Mouse (Mus musculus): ENCODE measurements around the gene Susd6.
"Not testable (repeated sequence)": the region's sequence is repeated elsewhere in the genome, so short reads cannot be mapped to it uniquely, and the experiment has no call there.

Susd6 gene

GRCm38 (mm10) chr12:80812510-80812820 is 22.2 kb downstream of the Susd6 start:
- no peak for DNase-seq (ENCODE audit: low read depth in 2 of 2, low spot score in 2 of 2)

- no peak for DNase-seq (ENCODE audit: low read depth in 2 of 2, low spot score in 2 of 2)
Observed at GRCm38 (mm10) chr12:80813456-80813855, 23.1 kb downstream of the Susd6 start.

GRCm38 (mm10) chr12:80813872-80814271 is 23.6 kb downstream of the Susd6 start:
- DNase-seq (ENCODE audit: low read depth in 2 of 2, low spot score in 2 of 2): no peak

GRCm38 (mm10) chr12:80814529-80814928 is 24.2 kb downstream of the Susd6 start:
- no peak for DNase-seq (ENCODE audit: low read depth in 2 of 2, low spot score in 2 of 2)

- peak in 1 of 2 experiments; percentile 25 for DNase-seq (ENCODE audit: low read depth in 2 of 2, low spot score in 2 of 2)
Observed at GRCm38 (mm10) chr12:80815298-80815697, 25.0 kb downstream of the Susd6 start.

- DNase-seq (ENCODE audit: low read depth in 2 of 2, low spot score in 2 of 2): no peak
Observed at GRCm38 (mm10) chr12:80815893-80816292, 25.6 kb downstream of the Susd6 start.

- peak in 1 of 2 experiments; percentile 22 for DNase-seq (ENCODE audit: low read depth in 2 of 2, low spot score in 2 of 2)
Observed at GRCm38 (mm10) chr12:80816380-80817086, 26.2 kb downstream of the Susd6 start.

- DNase-seq (ENCODE audit: low read depth in 2 of 2, low spot score in 2 of 2): no peak
Observed at GRCm38 (mm10) chr12:80817697-80818235, 27.5 kb downstream of the Susd6 start.

GRCm38 (mm10) chr12:80819020-80819419 is 28.7 kb downstream of the Susd6 start:
- DNase-seq (ENCODE audit: low read depth in 2 of 2, low spot score in 2 of 2): not testable (repeated sequence)

- DNase-seq (ENCODE audit: low read depth in 2 of 2, low spot score in 2 of 2): no peak
Observed at GRCm38 (mm10) chr12:80821312-80822007, 31.1 kb downstream of the Susd6 start.

- no peak for DNase-seq (ENCODE audit: low read depth in 2 of 2, low spot score in 2 of 2)
Observed at GRCm38 (mm10) chr12:80822533-80822932, 32.2 kb downstream of the Susd6 start.

GRCm38 (mm10) chr12:80824202-80824601 is 33.9 kb downstream of the Susd6 start:
- DNase-seq (ENCODE audit: low read depth in 2 of 2, low spot score in 2 of 2): no peak

GRCm38 (mm10) chr12:80826423-80826822 is 36.1 kb downstream of the Susd6 start:
- DNase-seq (ENCODE audit: low read depth in 2 of 2, low spot score in 2 of 2): no peak

GRCm38 (mm10) chr12:80827464-80828015 is 37.2 kb downstream of the Susd6 start:
- DNase-seq (ENCODE audit: low read depth in 2 of 2, low spot score in 2 of 2): no peak

- no peak for DNase-seq (ENCODE audit: low read depth in 2 of 2, low spot score in 2 of 2)
Observed at GRCm38 (mm10) chr12:80828020-80828419, 37.7 kb downstream of the Susd6 start.

- no peak for DNase-seq (ENCODE audit: low read depth in 2 of 2, low spot score in 2 of 2)
Observed at GRCm38 (mm10) chr12:80828951-80829350, 38.6 kb downstream of the Susd6 start.

GRCm38 (mm10) chr12:80830211-80830610 is 39.9 kb downstream of the Susd6 start:
- DNase-seq (ENCODE audit: low read depth in 2 of 2, low spot score in 2 of 2): no peak

GRCm38 (mm10) chr12:80830820-80831219 is 40.5 kb downstream of the Susd6 start:
- no peak for DNase-seq (ENCODE audit: low read depth in 2 of 2, low spot score in 2 of 2)

- no peak for DNase-seq (ENCODE audit: low read depth in 2 of 2, low spot score in 2 of 2)
Observed at GRCm38 (mm10) chr12:80832313-80832712, 42.0 kb downstream of the Susd6 start.

GRCm38 (mm10) chr12:80833541-80833940 is 43.2 kb downstream of the Susd6 start:
- DNase-seq (ENCODE audit: low read depth in 2 of 2, low spot score in 2 of 2): peak; percentile 27 to 37

GRCm38 (mm10) chr12:80834156-80834900 is 44.0 kb downstream of the Susd6 start:
- no peak for DNase-seq (ENCODE audit: low read depth in 2 of 2, low spot score in 2 of 2)

All from CD8-positive naive resting alpha-beta T cell, adult 2 months (primary cell).